Mouse (Mus musculus): Measurements from ENCODE around the gene Rbfox1. TPM values are rescaled to one million over a fixed set of nuclear protein-coding genes. Genes with fewer than 3 reads are reported as not detected.

Gene Rbfox1
- polyA plus RNA-seq, 1 experiment from 2014 or later: 2.9 TPM

DNA sequence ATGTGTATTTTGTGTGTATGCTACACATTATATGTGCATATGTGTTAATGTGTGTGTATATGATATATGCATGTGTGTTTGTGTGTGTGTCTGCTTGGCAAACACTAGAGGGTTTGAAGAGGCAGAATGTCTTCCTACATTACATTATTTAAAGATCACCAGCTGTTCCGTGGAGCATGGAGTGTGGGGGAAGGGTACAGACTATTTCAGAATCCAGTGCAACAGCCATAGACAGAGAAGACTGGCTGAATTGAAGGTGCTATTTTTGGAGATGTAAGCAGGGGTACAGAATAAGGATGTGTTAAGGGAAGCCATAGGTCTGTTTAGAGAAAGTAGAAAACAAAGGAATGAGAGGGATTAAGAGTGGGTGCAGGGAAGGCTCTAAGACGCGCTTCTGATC, 869.7 kb downstream of the Rbfox1 start:
- H3K27me3 ChIP-seq: no peaks in the 10 kb centered on the region
- H3K4me1 ChIP-seq: no peaks in the 10 kb centered on the region
- H3K4me3 ChIP-seq: no peak overlapping the region
- 82% methylated on average over 3 of the region's 3 CpGs for WGBS
- no peak for ATAC-seq (ENCODE audit: insufficient number of reproducible peaks, insufficient read depth, low FRiP score, low TSS enrichment)
- no peaks in the 10 kb centered on the region for H3K36me3 ChIP-seq
- no peaks in the 10 kb centered on the region for H3K9me3 ChIP-seq
- no peak overlapping the region for H3K4me2 ChIP-seq (replicated peaks)
- no peak overlapping the region for H3K27ac ChIP-seq
- H3K9ac ChIP-seq: no peak overlapping the region

DNA sequence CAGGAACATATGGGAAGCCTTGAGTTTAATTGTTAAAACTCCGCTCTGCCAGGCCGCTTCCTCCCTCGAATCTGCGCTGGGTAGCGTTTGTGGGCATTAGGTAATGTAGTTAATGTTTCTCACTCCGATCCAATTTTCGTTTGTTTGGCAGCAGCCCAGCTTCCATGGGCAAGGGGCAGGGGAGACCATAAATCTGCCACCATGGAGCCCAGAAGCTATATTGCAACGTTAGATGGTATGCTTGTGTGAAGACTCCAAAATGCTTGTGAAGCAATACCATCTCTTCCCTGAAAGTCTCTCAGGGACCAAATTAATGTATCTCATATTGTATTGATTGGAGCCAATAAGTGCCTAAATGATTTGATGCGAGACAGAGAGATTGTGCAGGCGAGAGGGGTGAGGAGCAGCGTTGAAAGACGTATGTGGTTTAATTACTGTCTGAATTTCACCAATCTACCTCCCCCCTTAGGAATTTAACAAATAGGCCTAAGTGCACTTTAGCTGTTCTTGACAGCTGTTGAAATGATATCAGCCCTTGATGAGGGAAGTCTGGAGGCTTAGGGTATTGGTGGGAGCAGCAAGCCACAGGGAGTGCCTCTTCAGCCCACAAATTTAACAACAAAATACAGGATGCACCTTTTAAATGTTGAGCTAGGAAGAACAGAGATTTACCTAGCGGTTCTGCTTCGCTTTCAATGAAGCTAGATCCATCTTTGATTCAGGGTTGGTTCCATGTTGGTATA, 884.5 kb downstream of the Rbfox1 start:
- Histone ChIP-seq H3K27ac (no peak overlapping the region), H3K36me3 (no peaks in the 10 kb centered on the region), H3K4me2 (replicated peaks) (no peak overlapping the region), H3K27me3 (no peaks in the 10 kb centered on the region), H3K4me1 (no peaks in the 10 kb centered on the region), H3K9ac (no peak overlapping the region), H3K9me3 (no peaks in the 10 kb centered on the region), H3K4me3 (no peak overlapping the region)
- ATAC-seq (ENCODE audit: insufficient number of reproducible peaks, insufficient read depth, low FRiP score, low TSS enrichment): no peak
- 75% methylated on average over 14 of the region's 14 CpGs for WGBS

DNA sequence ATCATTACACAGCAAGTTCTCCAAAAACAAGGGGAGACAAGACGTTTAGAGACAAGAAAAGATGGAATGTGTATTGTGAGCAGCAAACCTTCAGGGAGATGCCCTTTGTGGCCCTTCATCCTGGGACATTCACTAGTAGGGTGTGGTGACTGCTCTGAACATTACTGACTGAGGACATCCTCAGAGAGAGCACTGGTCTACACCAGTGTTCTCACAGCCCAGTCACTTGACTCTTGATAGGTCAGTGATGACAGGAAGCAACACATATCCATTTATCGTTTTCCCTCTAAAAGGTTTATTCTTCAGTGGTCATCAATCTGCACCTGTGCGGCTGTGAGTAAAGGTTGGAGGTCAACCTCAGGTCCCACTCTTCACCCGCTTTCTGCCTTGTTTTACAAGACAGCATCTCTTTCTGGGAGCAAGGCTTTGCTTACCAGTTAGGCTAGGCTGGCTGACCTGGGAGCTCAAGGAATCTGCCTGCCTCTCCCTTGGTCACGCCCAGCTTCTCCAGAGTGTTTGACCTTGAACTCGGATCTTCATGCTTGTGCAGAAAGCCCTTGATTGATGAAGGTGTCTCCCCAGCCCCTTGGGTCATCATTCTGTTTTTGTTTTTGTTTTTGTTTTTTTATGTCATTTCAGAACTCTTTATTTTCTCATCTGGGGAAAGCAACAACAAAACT, 892.5 kb downstream of the Rbfox1 start:
- H3K9me3 ChIP-seq: no peaks in the 10 kb centered on the region
- H3K27ac ChIP-seq: no peak overlapping the region
- H3K36me3 ChIP-seq: no peaks in the 10 kb centered on the region
- H3K4me3 ChIP-seq: no peak overlapping the region
- H3K4me2 ChIP-seq (replicated peaks): no peak overlapping the region
- no peaks in the 10 kb centered on the region for H3K4me1 ChIP-seq
- ATAC-seq (ENCODE audit: insufficient number of reproducible peaks, insufficient read depth, low FRiP score, low TSS enrichment): no peak
- H3K27me3 ChIP-seq: no peaks in the 10 kb centered on the region
- 74% methylated on average over 6 of the region's 6 CpGs for WGBS
- H3K9ac ChIP-seq: no peak overlapping the region

DNA sequence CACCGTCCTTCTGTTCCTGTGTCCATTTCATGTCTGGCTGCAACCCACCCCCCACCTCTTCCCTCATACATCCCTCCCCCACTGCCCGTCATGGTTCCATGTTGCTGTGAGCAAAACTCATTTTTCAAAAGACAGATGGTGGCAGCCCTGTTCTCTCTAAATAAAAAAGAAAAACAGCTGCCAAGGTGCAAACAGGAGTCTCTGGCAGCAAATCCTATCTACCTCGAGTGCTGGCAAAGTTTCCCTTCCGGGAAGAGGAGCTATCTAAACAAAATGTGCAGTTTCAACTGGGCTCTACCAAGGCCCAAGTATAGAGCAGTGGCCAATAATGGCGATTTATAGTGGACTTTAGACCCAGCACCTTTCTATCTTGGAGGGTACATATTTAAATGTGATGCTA, 899.0 kb downstream of the Rbfox1 start:
- Histone ChIP-seq H3K27ac (no peak overlapping the region), H3K9me3 (no peaks in the 10 kb centered on the region), H3K9ac (no peak overlapping the region), H3K36me3 (no peaks in the 10 kb centered on the region), H3K4me1 (no peaks in the 10 kb centered on the region), H3K27me3 (no peaks in the 10 kb centered on the region), H3K4me2 (replicated peaks) (no peak overlapping the region), H3K4me3 (no peak overlapping the region)
- ATAC-seq (ENCODE audit: insufficient number of reproducible peaks, insufficient read depth, low FRiP score, low TSS enrichment): no peak
- 67% methylated on average over 5 of the region's 5 CpGs for WGBS

DNA sequence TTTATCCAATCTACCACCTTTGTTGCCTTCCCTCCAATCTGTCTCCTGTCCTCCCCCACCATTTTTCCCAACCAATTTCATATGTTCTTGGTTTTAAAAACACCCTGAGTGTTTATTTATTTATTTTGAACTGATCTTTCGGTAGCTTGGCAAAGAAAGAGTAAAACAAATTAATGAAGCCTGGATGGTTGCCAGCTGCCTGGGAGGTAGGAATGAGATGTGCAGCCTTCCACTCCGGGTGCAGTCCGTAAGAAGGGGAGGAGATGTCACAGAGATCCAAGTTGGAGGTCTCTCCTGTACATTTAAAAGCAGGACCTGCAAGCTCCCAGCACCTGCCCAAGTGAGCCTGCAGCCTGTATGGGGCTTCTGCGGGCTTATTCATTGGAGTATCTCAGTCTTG, 899.9 kb downstream of the Rbfox1 start:
- no peak for ATAC-seq (ENCODE audit: insufficient number of reproducible peaks, insufficient read depth, low FRiP score, low TSS enrichment)
- no peak overlapping the region for H3K9ac ChIP-seq
- no peaks in the 10 kb centered on the region for H3K36me3 ChIP-seq
- no peak overlapping the region for H3K4me2 ChIP-seq (replicated peaks)
- WGBS: 54% methylated on average over 4 of the region's 4 CpGs
- no peaks in the 10 kb centered on the region for H3K27me3 ChIP-seq
- no peak overlapping the region for H3K4me3 ChIP-seq
- H3K4me1 ChIP-seq: no peaks in the 10 kb centered on the region
- H3K9me3 ChIP-seq: no peaks in the 10 kb centered on the region
- H3K27ac ChIP-seq: no peak overlapping the region

DNA sequence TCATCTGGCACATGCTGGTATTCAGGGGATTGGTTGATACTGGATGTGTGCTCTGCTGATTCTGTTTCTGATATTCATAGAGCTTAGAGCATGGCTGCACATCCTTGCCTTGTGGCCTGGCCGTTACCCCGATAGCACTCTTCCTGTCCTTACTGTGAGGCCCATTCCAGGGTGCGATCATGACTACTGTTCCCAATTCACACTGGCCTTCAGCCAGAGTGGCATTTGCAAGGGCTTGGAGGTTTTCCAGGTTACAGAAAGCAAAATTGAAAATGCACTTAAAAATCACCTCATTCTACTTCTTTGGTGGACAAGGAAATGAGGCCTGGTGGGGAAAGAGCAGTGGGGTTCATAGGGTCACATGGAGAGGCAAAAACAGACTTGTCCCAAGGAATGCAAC, 906.1 kb downstream of the Rbfox1 start:
- no peaks in the 10 kb centered on the region for H3K36me3 ChIP-seq
- no peaks in the 10 kb centered on the region for H3K9me3 ChIP-seq
- no peak overlapping the region for H3K27ac ChIP-seq
- WGBS: 85% methylated on average over 3 of the region's 3 CpGs
- H3K4me1 ChIP-seq: no peaks in the 10 kb centered on the region
- no peak overlapping the region for H3K9ac ChIP-seq
- no peak for ATAC-seq (ENCODE audit: insufficient number of reproducible peaks, insufficient read depth, low FRiP score, low TSS enrichment)
- no peaks in the 10 kb centered on the region for H3K27me3 ChIP-seq
- H3K4me2 ChIP-seq (replicated peaks): no peak overlapping the region
- no peak overlapping the region for H3K4me3 ChIP-seq

DNA sequence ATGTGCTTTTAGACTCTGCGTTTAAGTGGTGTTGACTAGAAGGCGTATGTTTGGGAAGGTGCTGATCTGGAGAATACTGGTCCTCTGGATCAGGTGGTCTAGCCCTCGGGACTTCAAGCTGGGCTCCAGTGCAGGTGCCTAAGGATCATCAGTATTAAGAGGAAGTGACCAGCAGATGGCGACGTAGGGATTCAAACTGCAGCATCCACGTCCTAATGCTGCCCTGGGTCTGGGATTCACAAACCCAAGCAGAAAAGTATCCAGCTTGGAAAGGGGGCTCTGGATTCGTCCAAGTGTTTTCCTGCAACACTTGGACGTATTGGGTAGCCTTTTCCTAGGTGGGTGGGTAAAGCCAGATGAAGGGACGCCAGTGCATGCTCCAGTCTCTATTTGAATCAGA, 906.5 kb downstream of the Rbfox1 start:
- Histone ChIP-seq H3K4me3 (no peak overlapping the region), H3K4me2 (replicated peaks) (no peak overlapping the region), H3K27me3 (no peaks in the 10 kb centered on the region), H3K9me3 (no peaks in the 10 kb centered on the region), H3K36me3 (no peaks in the 10 kb centered on the region), H3K4me1 (no peaks in the 10 kb centered on the region), H3K9ac (no peak overlapping the region), H3K27ac (no peak overlapping the region)
- 12% methylated on average over 9 of the region's 9 CpGs for WGBS
- no peak for ATAC-seq (ENCODE audit: insufficient number of reproducible peaks, insufficient read depth, low FRiP score, low TSS enrichment)

DNA sequence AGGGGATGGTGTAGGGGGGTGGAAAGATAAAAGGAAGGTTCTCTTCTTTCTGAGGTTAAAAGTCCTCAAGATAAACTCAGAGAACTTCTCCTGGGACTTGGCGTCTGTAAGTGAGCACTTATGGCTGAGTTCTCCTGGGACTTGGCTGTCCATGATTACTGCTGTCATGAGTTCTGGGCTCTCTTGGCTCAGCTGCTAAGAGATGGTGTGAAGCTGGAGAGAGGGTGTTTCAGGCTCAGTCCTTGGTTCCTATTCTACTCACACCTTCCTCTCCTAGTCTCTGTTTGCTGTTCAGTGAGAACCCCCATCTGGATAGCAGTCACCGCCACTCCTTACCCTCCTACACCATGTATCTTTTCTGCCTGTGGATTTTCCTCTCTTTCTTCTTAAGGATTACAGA, 921.1 kb downstream of the Rbfox1 start:
- no peak overlapping the region for H3K4me2 ChIP-seq (replicated peaks)
- WGBS: 91% methylated on average over 2 of the region's 2 CpGs

DNA sequence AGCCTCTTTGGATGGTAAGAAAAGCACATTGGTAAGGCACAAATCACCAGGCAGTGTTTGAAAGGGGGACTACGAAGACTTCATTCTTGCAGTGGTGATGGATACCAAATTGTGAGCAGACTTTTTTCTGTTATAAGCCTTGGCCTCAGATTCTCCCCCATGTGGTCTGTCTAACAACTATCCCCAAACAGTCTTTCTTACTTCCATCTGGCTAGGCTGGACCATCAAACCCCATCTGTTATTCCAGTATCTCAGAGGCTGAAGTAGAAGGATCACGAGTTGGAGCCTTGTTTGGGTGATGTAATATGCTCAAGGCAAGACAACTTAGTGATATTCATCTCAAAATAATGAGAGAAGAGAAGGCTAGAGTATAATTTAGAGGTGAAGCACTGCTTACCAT, 922.7 kb downstream of the Rbfox1 start:
- Histone ChIP-seq H3K36me3 (no peaks in the 10 kb centered on the region), H3K4me1 (no peaks in the 10 kb centered on the region), H3K4me3 (no peak overlapping the region), H3K4me2 (replicated peaks) (no peak overlapping the region), H3K27ac (no peak overlapping the region), H3K9me3 (no peaks in the 10 kb centered on the region), H3K9ac (no peak overlapping the region), H3K27me3 (no peaks in the 10 kb centered on the region)
- 66% methylated on average over 2 of the region's 2 CpGs for WGBS
- ATAC-seq (ENCODE audit: insufficient number of reproducible peaks, insufficient read depth, low FRiP score, low TSS enrichment): no peak

More for the DNA sequence above, 921.1 kb downstream of the Rbfox1 start:
- Histone ChIP-seq H3K27me3 (no peaks in the 10 kb centered on the region), H3K9me3 (no peaks in the 10 kb centered on the region), H3K27ac (no peak overlapping the region), H3K4me1 (no peaks in the 10 kb centered on the region), H3K4me3 (no peak overlapping the region), H3K36me3 (no peaks in the 10 kb centered on the region), H3K9ac (no peak overlapping the region)
- no peak for ATAC-seq (ENCODE audit: insufficient number of reproducible peaks, insufficient read depth, low FRiP score, low TSS enrichment)

DNA sequence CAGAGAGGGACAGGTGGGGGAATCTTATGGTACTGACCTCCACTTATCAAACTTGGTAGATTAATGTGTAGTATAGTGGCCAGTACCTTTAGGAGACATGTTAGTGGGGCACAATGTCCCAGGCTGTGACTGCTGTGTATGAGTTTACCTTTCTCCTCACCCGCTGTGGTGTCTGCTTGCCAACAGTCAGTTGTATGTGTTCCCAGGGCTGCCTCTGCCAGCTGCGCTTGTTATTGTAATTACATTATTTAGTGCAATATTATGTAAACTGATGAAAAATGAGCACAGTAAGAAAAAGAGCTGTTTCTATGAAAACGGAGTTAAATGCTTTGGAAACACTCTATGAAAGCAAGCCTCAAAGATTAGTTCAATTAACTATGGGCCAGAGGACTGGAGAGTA, 928.7 kb downstream of the Rbfox1 start:
- H3K4me2 ChIP-seq (replicated peaks): no peak overlapping the region
- H3K9me3 ChIP-seq: no peaks in the 10 kb centered on the region
- 72% methylated on average over 3 of the region's 3 CpGs for WGBS
- H3K4me1 ChIP-seq: no peaks in the 10 kb centered on the region
- H3K36me3 ChIP-seq: no peaks in the 10 kb centered on the region
- no peak for ATAC-seq (ENCODE audit: insufficient number of reproducible peaks, insufficient read depth, low FRiP score, low TSS enrichment)
- no peak overlapping the region for H3K27ac ChIP-seq
- H3K4me3 ChIP-seq: no peak overlapping the region
- no peaks in the 10 kb centered on the region for H3K27me3 ChIP-seq
- H3K9ac ChIP-seq: no peak overlapping the region

DNA sequence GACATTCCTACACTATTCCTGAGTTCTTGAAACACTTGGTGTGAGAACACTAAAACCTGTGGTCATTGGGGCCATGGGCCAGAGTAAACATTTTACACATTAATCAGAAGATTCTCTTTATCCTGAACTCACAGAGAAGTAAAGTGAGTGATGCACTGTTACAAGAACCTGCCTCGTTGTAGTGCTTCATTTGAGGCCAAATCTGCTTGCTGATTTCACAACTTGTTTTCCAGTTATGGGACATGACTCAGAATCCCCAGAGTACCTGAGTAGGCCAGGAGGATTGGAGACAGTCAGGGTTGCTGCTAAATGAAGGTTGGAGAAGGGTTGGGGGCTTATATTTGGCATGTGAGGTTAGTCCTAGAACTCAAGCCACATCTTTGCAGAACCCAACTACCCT, 936.6 kb downstream of the Rbfox1 start:
- Histone ChIP-seq H3K36me3 (no peaks in the 10 kb centered on the region), H3K9ac (no peak overlapping the region), H3K27ac (no peak overlapping the region), H3K4me1 (no peaks in the 10 kb centered on the region), H3K4me3 (no peak overlapping the region), H3K27me3 (no peaks in the 10 kb centered on the region), H3K4me2 (replicated peaks) (no peak overlapping the region), H3K9me3 (no peaks in the 10 kb centered on the region)
- 86% methylated on average over 1 of the region's 1 CpGs for WGBS
- ATAC-seq (ENCODE audit: insufficient number of reproducible peaks, insufficient read depth, low FRiP score, low TSS enrichment): no peak

DNA sequence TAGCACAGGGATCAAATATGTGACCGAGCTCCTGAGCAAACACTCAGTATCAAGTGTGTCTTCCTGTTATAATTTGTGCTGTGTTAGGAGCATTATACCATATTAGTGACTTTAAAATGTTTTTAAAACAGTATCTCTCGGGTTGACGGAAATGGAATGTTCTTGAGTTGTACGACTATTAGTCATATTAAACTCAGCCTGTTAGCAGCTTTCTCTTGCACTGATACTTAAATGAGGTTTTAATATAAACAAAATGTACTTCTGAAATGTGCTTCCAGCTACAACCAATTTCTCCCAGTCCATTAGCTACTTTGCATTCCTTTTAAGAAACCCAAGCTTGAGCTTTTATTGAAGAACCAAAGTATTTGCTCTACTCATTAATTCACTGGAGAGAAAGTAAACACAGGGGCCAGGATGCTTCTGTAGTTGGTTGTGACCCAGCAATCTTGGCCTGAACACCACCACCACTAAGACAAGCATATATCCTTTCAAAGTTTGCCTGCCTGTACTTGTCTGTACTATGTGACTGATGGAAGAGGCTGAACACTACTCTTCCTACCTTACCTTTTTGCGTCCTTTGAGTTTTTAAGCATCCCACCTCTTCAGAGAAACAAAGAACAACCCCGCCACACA, 944.9 kb downstream of the Rbfox1 start:
- Histone ChIP-seq H3K4me1 (no peaks in the 10 kb centered on the region), H3K9me3 (no peaks in the 10 kb centered on the region), H3K9ac (no peak overlapping the region), H3K36me3 (no peaks in the 10 kb centered on the region), H3K4me2 (replicated peaks) (no peak overlapping the region), H3K4me3 (no peak overlapping the region), H3K27ac (no peak overlapping the region), H3K27me3 (no peaks in the 10 kb centered on the region)
- ATAC-seq (ENCODE audit: insufficient number of reproducible peaks, insufficient read depth, low FRiP score, low TSS enrichment): no peak
- 80% methylated on average over 6 of the region's 6 CpGs for WGBS

Data from embryonic facial prominence, embryonic 12.5 days (tissue).